8 mouse cellular contexts compared by ENCODE assay signal in the genomic region with DNA sequence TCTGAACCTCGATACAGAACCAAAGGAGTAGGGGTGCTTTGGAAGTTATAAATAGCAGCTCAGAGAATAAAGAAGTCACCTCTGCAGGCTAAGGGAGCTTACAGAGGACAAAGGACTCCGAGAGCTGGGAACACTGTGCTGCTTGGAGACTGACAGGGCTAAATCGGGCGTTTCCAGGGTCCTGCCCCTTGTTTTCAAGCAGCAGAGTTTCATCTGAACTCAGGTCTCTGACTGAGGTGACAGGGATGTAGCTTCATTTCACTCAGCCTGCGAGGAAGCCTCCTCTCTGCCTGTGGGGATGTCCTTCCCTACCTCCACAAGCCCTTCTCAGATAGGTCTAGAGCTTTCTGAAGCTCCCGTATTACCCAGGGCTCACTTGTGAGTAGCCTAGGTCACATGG.
DNase-seq lines count a peak whose midpoint lies in the region; ATAC-seq lines count a peak whose summit lies in the region.

No protein-coding gene starts in this region.

- no peak overlapping the region for H3K27ac ChIP-seq in kidney, embryonic 14.5 days (ENCODE audit: low read depth, low read length)
- peak overlapping the region; percentile 77; the same call in 1 of the 2 replicates for H3K27ac ChIP-seq in embryonic facial prominence, embryonic 11.5 days (replicated peaks; ENCODE audit: low read depth, low read length)
- peak overlapping the region; percentile 79 for H3K27ac ChIP-seq in hindbrain, embryonic 16.5 days (ENCODE audit: low read depth, low read length)
- peak overlapping the region; percentile 96 for H3K27ac ChIP-seq in neural tube, embryonic 13.5 days (replicated peaks)

- H3K4me1 ChIP-seq in kidney, embryonic 14.5 days (ENCODE audit: control insufficient read depth, insufficient read depth, low read length): peaks cover 15% of the 10 kb centered on the region
- peaks cover 4% of the 10 kb centered on the region; the same call in 1 of the 2 replicates for H3K4me1 ChIP-seq in embryonic facial prominence, embryonic 11.5 days (ENCODE audit: control insufficient read depth, insufficient read depth, low read length)
- peaks cover 25% of the 10 kb centered on the region for H3K4me1 ChIP-seq in hindbrain, embryonic 16.5 days (ENCODE audit: control insufficient read depth, insufficient read depth, low read depth, low read length)
- H3K4me1 ChIP-seq in neural tube, embryonic 13.5 days (replicated peaks): peaks cover 67% of the 10 kb centered on the region

- WGBS in kidney, embryonic 14.5 days: 9% methylated on average over 6 of the region's 6 CpGs
- 10% methylated on average over 6 of the region's 6 CpGs for WGBS in embryonic facial prominence, embryonic 11.5 days
- 12% methylated on average over 6 of the region's 6 CpGs for WGBS in hindbrain, embryonic 16.5 days
- WGBS in neural tube, embryonic 13.5 days: 5% methylated on average over 6 of the region's 6 CpGs

- peak overlapping the region; percentile 46 for H3K4me2 ChIP-seq in kidney, embryonic 14.5 days (replicated peaks; ENCODE audit: low read depth, low read length)
- H3K4me2 ChIP-seq in embryonic facial prominence, embryonic 11.5 days (ENCODE audit: low read depth, low read length): peak overlapping the region; percentile 44
- peak overlapping the region; percentile 53 for H3K4me2 ChIP-seq in hindbrain, embryonic 16.5 days (ENCODE audit: low read length)
- peak overlapping the region; percentile 55 for H3K4me2 ChIP-seq in neural tube, embryonic 13.5 days

- 0 out of 2 replicates have a peak, but pooled peaks have one; percentile 15 for ATAC-seq in kidney, embryonic 14.5 days (ENCODE audit: low FRiP score, low TSS enrichment)
- ATAC-seq in embryonic facial prominence, embryonic 11.5 days (replicated peaks; ENCODE audit: insufficient number of reproducible peaks, low FRiP score, low TSS enrichment, low read depth): peak; percentile 49
- peak; percentile 37 for ATAC-seq in hindbrain, embryonic 16.5 days
- ATAC-seq in neural tube, embryonic 13.5 days (ENCODE audit: low read depth): peak; percentile 41

- no peaks in the 10 kb centered on the region for H3K9me3 ChIP-seq in kidney, embryonic 14.5 days (ENCODE audit: control insufficient read depth, low read length)
- no peaks in the 10 kb centered on the region for H3K9me3 ChIP-seq in embryonic facial prominence, embryonic 11.5 days (replicated peaks; ENCODE audit: control insufficient read depth, low read length)
- H3K9me3 ChIP-seq in hindbrain, embryonic 16.5 days (ENCODE audit: control insufficient read depth, low read length): no peaks in the 10 kb centered on the region
- H3K9me3 ChIP-seq in neural tube, embryonic 13.5 days: no peaks in the 10 kb centered on the region

- H3K4me3 ChIP-seq in kidney, embryonic 14.5 days (ENCODE audit: low read length): peak overlapping the region; percentile 20
- H3K4me3 ChIP-seq in embryonic facial prominence, embryonic 11.5 days (ENCODE audit: low read depth, low read length): peak overlapping the region; percentile 19
- H3K4me3 ChIP-seq in hindbrain, embryonic 16.5 days (ENCODE audit: low read length): peak overlapping the region; percentile 28
- peak overlapping the region; percentile 28 for H3K4me3 ChIP-seq in neural tube, embryonic 13.5 days

- H3K36me3 ChIP-seq in kidney, embryonic 14.5 days (ENCODE audit: control insufficient read depth, insufficient read depth, low read length): no peaks in the 10 kb centered on the region
- no peaks in the 10 kb centered on the region for H3K36me3 ChIP-seq in embryonic facial prominence, embryonic 11.5 days (replicated peaks; ENCODE audit: control insufficient read depth, insufficient read depth, low read depth, low read length)
- no peaks in the 10 kb centered on the region for H3K36me3 ChIP-seq in hindbrain, embryonic 16.5 days (ENCODE audit: control insufficient read depth, insufficient read depth, low read length)
- H3K36me3 ChIP-seq in neural tube, embryonic 13.5 days: no peaks in the 10 kb centered on the region

- H3K27me3 ChIP-seq in kidney, embryonic 14.5 days (ENCODE audit: control insufficient read depth, insufficient read depth, low read length): no peaks in the 10 kb centered on the region
- no peaks in the 10 kb centered on the region for H3K27me3 ChIP-seq in embryonic facial prominence, embryonic 11.5 days (ENCODE audit: control insufficient read depth, insufficient read depth, low read length)
- H3K27me3 ChIP-seq in hindbrain, embryonic 16.5 days (replicated peaks; ENCODE audit: control insufficient read depth, insufficient read depth, low read length): no peaks in the 10 kb centered on the region
- H3K27me3 ChIP-seq in neural tube, embryonic 13.5 days: no peaks in the 10 kb centered on the region

- H3K9ac ChIP-seq in kidney, embryonic 14.5 days (ENCODE audit: low read depth, low read length): peak overlapping the region; percentile 42; the same call in 1 of the 2 replicates
- H3K9ac ChIP-seq in embryonic facial prominence, embryonic 11.5 days (replicated peaks; ENCODE audit: low read length): peak overlapping the region; percentile 64
- peak overlapping the region; percentile 63 for H3K9ac ChIP-seq in hindbrain, embryonic 16.5 days (ENCODE audit: low read depth, low read length)
- H3K9ac ChIP-seq in neural tube, embryonic 13.5 days: peak overlapping the region; percentile 69

- DNase-seq in kidney, postnatal 36 days: no peak
- DNase-seq in embryonic facial prominence, embryonic 11.5 days (ENCODE audit: low spot score): peak; percentile 58
- DNase-seq in yolk sac, embryonic 10.5 days (ENCODE audit: low spot score): no peak
- DNase-seq in ovary, postnatal 36 days (ENCODE audit: low spot score): no peak
- DNase-seq in spleen, postnatal 10 days (ENCODE audit: low spot score in 2 of 2): no peak
